In genomic region chr5:23418797-23419595, GRCm38 (mm10) we compare ENCODE assay signal across 8 mouse cellular contexts. TPM values are rescaled to one million over a fixed set of nuclear protein-coding genes. Genes with fewer than 3 reads are reported as not detected.
DNase-seq lines count a peak whose midpoint lies in the region; ATAC-seq and TF ChIP-seq lines count a peak whose summit lies in the region.

No protein-coding gene starts in this region.

- peak; percentile 41 for TF ChIP-seq CTCF in layer of hippocampus, adult 2 months (conservative IDR thresholded peaks at IDR 0.05)
- TF ChIP-seq CTCF in brain, embryonic 14.5 days (IDR thresholded peaks at IDR 0.05; ENCODE audit: borderline replicate concordance, extremely low read depth, insufficient read depth, insufficient read length): peak; percentile 12; the same call in 1 of the 2 replicates

- H3K27me3 ChIP-seq in hindbrain, embryonic 13.5 days: no peaks in the 10 kb centered on the region
- H3K27me3 ChIP-seq in midbrain, embryonic 12.5 days: no peaks in the 10 kb centered on the region

- TF ChIP-seq POLR2A in brain, embryonic 14.5 days (IDR thresholded peaks at IDR 0.05; ENCODE audit: borderline replicate concordance, extremely low read depth, insufficient read depth, insufficient read length, poor library complexity, severe bottlenecking): no peak

- H3K4me1 ChIP-seq in hindbrain, embryonic 13.5 days (replicated peaks): peaks cover 70% of the 10 kb centered on the region
- H3K4me1 ChIP-seq in midbrain, embryonic 12.5 days: peaks cover 65% of the 10 kb centered on the region

- peak overlapping the region; percentile 99 for H3K27ac ChIP-seq in layer of hippocampus, adult 2 months
- H3K27ac ChIP-seq in hindbrain, embryonic 13.5 days: peak overlapping the region; percentile 97
- H3K27ac ChIP-seq in midbrain, embryonic 12.5 days (replicated peaks): peak overlapping the region; percentile 94

- H3K9me3 ChIP-seq in hindbrain, embryonic 13.5 days: no peaks in the 10 kb centered on the region
- H3K9me3 ChIP-seq in midbrain, embryonic 12.5 days: no peaks in the 10 kb centered on the region

- H3K36me3 ChIP-seq in hindbrain, embryonic 13.5 days: peaks cover 6% of the 10 kb centered on the region
- H3K36me3 ChIP-seq in midbrain, embryonic 12.5 days: peaks cover 14% of the 10 kb centered on the region

- no peak for DNase-seq in layer of hippocampus, adult 2 months (ENCODE audit: low spot score in 2 of 2)
- no peak for DNase-seq in layer of hippocampus, adult 8-10 months (ENCODE audit: low spot score in 2 of 2)
- peak; percentile 42 for DNase-seq in brain, embryonic 14.5 days (ENCODE audit: low read depth)
- DNase-seq in testis, postnatal 14 days (ENCODE audit: low spot score): no peak
- DNase-seq in adrenal gland, postnatal 4 days (ENCODE audit: low spot score in 2 of 2): no peak
- DNase-seq in spleen, postnatal 10 days (ENCODE audit: low spot score in 2 of 2): no peak

- 4% methylated on average over 18 of the region's 18 CpGs for WGBS in hindbrain, embryonic 13.5 days
- WGBS in midbrain, embryonic 12.5 days: 4% methylated on average over 18 of the region's 18 CpGs

- no peak for ATAC-seq in hindbrain, embryonic 13.5 days (ENCODE audit: low FRiP score)
- ATAC-seq in midbrain, embryonic 12.5 days (ENCODE audit: low FRiP score, low read depth): no peak

- H3K4me3 ChIP-seq in layer of hippocampus, adult 2 months: peak overlapping the region; percentile 65
- peak overlapping the region; percentile 59 for H3K4me3 ChIP-seq in hindbrain, embryonic 13.5 days
- H3K4me3 ChIP-seq in midbrain, embryonic 12.5 days: peak overlapping the region; percentile 50

- H3K4me2 ChIP-seq in hindbrain, embryonic 13.5 days: peak overlapping the region; percentile 74
- H3K4me2 ChIP-seq in midbrain, embryonic 12.5 days (replicated peaks): peak overlapping the region; percentile 68

- H3K9ac ChIP-seq in hindbrain, embryonic 13.5 days: peak overlapping the region; percentile 88
- H3K9ac ChIP-seq in midbrain, embryonic 12.5 days (replicated peaks): peak overlapping the region; percentile 56; the same call in 1 of the 2 replicates

RNA-seq across cellular contexts. Expression of gene Kmt2e, which starts 15.2 kb away (rescaled TPM):
- total RNA-seq in layer of hippocampus, adult 2 months (2021): 10 to 100 TPM; 90.6 to 93.1 TPM
- total RNA-seq in layer of hippocampus, adult 8-10 months (2022): 100 to 1,000 TPM in 1 of 4 experiments, 10 to 100 TPM in 3; 91.0 to 101 (median 96.8) TPM
- polyA plus RNA-seq in brain, embryonic 14.5 days (2012; rRNA removed): 44.2 and 75.0 TPM in 2 replicates
- 169 and 170 TPM in 2 replicates for polyA plus RNA-seq in hindbrain, embryonic 13.5 days (2015; fragmentation: Nextera tagmentation; extraction: Ambion mirVana)
- polyA plus RNA-seq in midbrain, embryonic 12.5 days (2016; fragmentation: Nextera tagmentation; extraction: Ambion mirVana): 143 and 144 TPM in 2 replicates
- 10 to 100 TPM; 90.0 to 93.1 TPM for total RNA-seq in adrenal gland, postnatal 4 days (2021)
